In the genomic region with DNA sequence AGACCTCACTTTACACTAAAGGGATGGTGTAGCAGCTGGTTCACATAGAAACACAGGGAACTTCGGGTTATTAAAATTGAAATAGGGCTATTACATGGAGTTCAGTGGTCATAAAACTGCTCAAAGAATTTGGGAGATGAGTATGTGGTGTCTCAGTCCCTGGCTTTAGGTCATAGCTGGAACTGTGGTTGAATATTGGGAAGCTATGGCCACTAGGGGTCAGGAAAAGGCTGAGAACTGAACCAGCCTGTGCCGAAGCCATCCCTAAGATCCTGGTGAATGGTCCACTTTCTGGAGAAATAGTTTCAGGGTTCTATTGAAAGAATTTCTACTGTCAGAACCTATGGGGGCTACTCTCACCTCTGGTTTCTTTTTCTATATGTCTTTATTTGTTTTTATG, we compare ENCODE assay signal across 8 mouse cellular contexts.
DNase-seq lines count a peak whose midpoint lies in the region; ATAC-seq and TF ChIP-seq lines count a peak whose summit lies in the region.

No protein-coding gene starts in this region.

- no peaks in the 10 kb centered on the region for H3K36me3 ChIP-seq in forebrain, embryonic 13.5 days (ENCODE audit: poor library complexity, severe bottlenecking)

- no peak for TF ChIP-seq POLR2A in brain, embryonic 14.5 days (IDR thresholded peaks at IDR 0.05; ENCODE audit: borderline replicate concordance, extremely low read depth, insufficient read depth, insufficient read length, poor library complexity, severe bottlenecking)

- H3K4me2 ChIP-seq in forebrain, embryonic 13.5 days, result no peak overlapping the region

- H3K9ac ChIP-seq in forebrain, embryonic 13.5 days, result no peak overlapping the region

- peak; percentile 73; the same call in 1 of the 2 replicates for TF ChIP-seq CTCF in brain, embryonic 14.5 days (IDR thresholded peaks at IDR 0.05; ENCODE audit: borderline replicate concordance, extremely low read depth, insufficient read depth, insufficient read length)

- peak; percentile 37 for DNase-seq in urinary bladder, postnatal 25 days (ENCODE audit: low spot score)
- no peak for DNase-seq in urinary bladder, postnatal 4 days (ENCODE audit: low spot score in 2 of 2)
- peak; percentile 75 for DNase-seq in brain, embryonic 14.5 days (ENCODE audit: low read depth)
- DNase-seq in induced T-regulatory cell, adult 2 months (ENCODE audit: low read depth), result peak; percentile 25
- peak; percentile 24 to 61 for DNase-seq in lung, adult 18-20 months
- DNase-seq in right cerebral cortex, postnatal 14 days, result peak; percentile 21

- H3K27me3 ChIP-seq in forebrain, embryonic 13.5 days, result no peaks in the 10 kb centered on the region

- H3K4me3 ChIP-seq in forebrain, embryonic 13.5 days, result no peak overlapping the region

- H3K4me1 ChIP-seq in forebrain, embryonic 13.5 days, result no peaks in the 10 kb centered on the region

- 0 out of 2 replicates have a peak, but pooled peaks cover 6% of the 10 kb centered on the region for H3K9me3 ChIP-seq in forebrain, embryonic 13.5 days (replicated peaks)

- no peak overlapping the region for H3K27ac ChIP-seq in forebrain, embryonic 13.5 days

- ATAC-seq in forebrain, embryonic 13.5 days, result peak; percentile 55
- ATAC-seq in monocyte, adult 5-6 weeks (replicated peaks; ENCODE audit: insufficient number of reproducible peaks, low FRiP score, low TSS enrichment, poor library complexity, severe bottlenecking), result no peak

- 9% methylated on average over 2 of the region's 2 CpGs for WGBS in forebrain, embryonic 13.5 days

Comparison
In these comparisons a context has a peak if more than half of its experiments do, and no peak if none do; other contexts are left out.
1. DNase-seq: peak in urinary bladder, postnatal 25 days (single experiment), brain, embryonic 14.5 days (single experiment), induced T-regulatory cell, adult 2 months (single experiment), lung, adult 18-20 months (2 of 2) and right cerebral cortex, postnatal 14 days (single experiment); none in urinary bladder, postnatal 4 days (0 of 2).